ENCODE assay signal across 1 mouse cellular context in the genomic region with DNA sequence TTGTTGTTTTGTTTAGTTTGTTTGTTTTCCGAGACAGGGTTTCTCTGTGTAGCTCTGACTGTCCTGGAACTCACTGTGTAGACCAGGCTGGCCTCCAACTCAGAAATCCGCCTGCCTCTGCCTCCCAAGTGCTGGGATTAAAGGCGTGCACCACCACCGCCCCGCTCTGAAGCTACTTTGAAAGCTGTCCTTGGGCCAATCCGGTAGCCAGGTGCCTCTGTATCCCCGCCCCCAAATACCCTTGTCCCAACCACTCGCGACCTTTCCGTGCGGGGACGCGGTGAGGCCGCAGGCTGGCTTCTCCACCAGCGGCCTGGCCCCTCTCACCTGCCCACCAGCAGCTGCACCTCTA.
A peak's percentile ranks its signal among the peaks of the same experiment; 100 is the strongest.
TF ChIP-seq lines count a peak whose summit lies in the region.

No protein-coding gene starts in this region.

TF ChIP-seq in myocyte, 11 proteins besides CTCF, POLR2A, EP300 and RAD21:
- TF ChIP-seq MYOD1 (IDR thresholded peaks at IDR 0.05; ENCODE audit: control insufficient read depth in 1 of 3, insufficient read length in 2 of 3, low read depth in 2 of 3) (peak in 1 of 3 experiments; percentile 20), E2F4 (IDR thresholded peaks at IDR 0.05; ENCODE audit: insufficient read depth) (peak; percentile 41)
